Mouse (Mus musculus) midbrain, embryonic 10.5 days (tissue): ENCODE results near the gene Spata45. TPM values are rescaled to one million over a fixed set of nuclear protein-coding genes. Genes with fewer than 3 reads are reported as not detected.

Experiments used
- DNase-seq: peaks from one replicate; pipeline ENCODE4 v3.0.0-alpha.2; 2017; ENCODE audit warnings: low spot score
- H3K27ac ChIP-seq: fragments of 300-500 bp; sonication (generic); replicated peaks from 2 replicates; pipeline ENCODE4 v1.5.1; 2016; ENCODE audit warnings: mild to moderate bottlenecking
- H3K27me3 ChIP-seq: fragments of 300-500 bp; sonication (generic); 2 replicates; pipeline ENCODE4 v1.6.1; 2016; ENCODE audit warnings: low read depth, mild to moderate bottlenecking; ENCODE audit not compliant: poor library complexity, severe bottlenecking
- H3K36me3 ChIP-seq: fragments of 300-500 bp; sonication (generic); 2 replicates; pipeline ENCODE4 v1.6.1; 2016; ENCODE audit warnings: mild to moderate bottlenecking, moderate library complexity
- H3K4me1 ChIP-seq: fragments of 300-500 bp; sonication (generic); 2 replicates; pipeline ENCODE4 v1.6.1; 2016
- H3K4me3 ChIP-seq: fragments of 300-500 bp; sonication (generic); 2 replicates; pipeline ENCODE4 v1.5.1; 2016; ENCODE audit warnings: mild to moderate bottlenecking, moderate library complexity
- H3K9me3 ChIP-seq: fragments of 300-500 bp; sonication (generic); replicated peaks from 2 replicates; pipeline ENCODE4 v1.6.1; 2016; ENCODE audit warnings: mild to moderate bottlenecking
- WGBS: fragments of 180-500 bp; shearing (Covaris S2); methylation state at CpG from one replicate; pipeline ENCODE4 v1.1.7; 2016; 5-methylcytosine and 5-hydroxymethylcytosine counted together
- polyA plus RNA-seq: library from polyadenylated mRNA; unstranded; fragments of >200 nt; fragmentation: Nextera tagmentation; extraction: Ambion mirVana; gene quantifications from 2 replicates; pipeline ENCODE4 v1.2.1, GENCODE M21; 2016

Spata45 gene
- polyA plus RNA-seq, 1 experiment from 2014 or later, result not detected

DNA sequence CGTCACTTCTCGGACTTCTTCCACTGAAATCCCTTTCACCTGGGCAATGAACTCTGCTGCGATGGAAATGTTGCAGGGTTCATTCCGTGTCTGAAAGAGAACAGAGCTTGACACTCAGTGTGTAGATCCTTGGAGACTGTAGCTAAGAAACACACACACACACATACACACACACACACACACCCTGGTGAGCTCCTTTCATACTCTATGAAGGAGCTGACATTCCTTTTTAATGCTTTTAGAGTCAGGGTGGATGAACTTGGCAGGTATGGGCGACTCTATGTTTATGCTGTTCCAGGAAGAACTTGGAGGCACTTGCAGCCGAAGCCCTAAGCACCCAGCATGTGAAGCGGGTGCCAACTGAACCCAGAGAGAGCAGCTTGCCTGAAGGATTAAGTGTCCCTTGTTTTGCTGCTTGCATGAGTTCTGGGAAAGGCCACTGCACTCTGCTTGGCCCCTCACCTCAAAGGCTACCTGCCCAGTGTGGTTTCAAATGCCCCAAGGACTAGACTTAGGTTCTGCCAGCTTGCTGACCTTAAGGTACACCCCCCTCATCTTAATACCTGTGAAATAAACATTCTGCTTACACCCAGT is 9.9 kb downstream of the Spata45 start:
- 78% methylated on average over 7 of the region's 7 CpGs for WGBS
- H3K36me3 ChIP-seq, result no peaks in the 10 kb centered on the region

DNA sequence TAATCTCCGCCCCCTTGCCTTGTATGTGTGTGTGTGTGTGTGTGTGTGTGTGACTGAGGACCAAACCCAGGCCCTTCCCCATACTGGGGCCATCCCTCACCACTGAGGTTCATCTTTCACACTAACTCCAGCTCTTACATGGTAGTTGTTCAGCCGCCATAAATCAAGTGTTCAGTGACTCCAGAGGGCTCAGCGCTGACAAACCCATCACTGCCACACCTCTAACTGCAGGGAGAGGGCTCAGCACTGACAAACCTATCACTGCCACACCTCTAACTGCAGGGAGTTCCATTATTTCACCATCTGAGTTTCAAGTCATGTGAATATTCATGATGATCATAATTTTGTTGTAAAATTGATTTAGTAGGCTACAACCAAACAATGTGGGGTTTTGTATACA is 17.1 kb downstream of the Spata45 start:
- Histone ChIP-seq H3K27me3 (no peaks in the 10 kb centered on the region), H3K36me3 (no peaks in the 10 kb centered on the region), H3K27ac (no peak overlapping the region), H3K9me3 (no peaks in the 10 kb centered on the region), H3K4me1 (no peaks in the 10 kb centered on the region), H3K4me3 (no peak overlapping the region)
- no peak for DNase-seq
- 95% methylated on average over 3 of the region's 3 CpGs for WGBS

More for the DNA sequence above, 9.9 kb downstream of the Spata45 start:
- no peaks in the 10 kb centered on the region for H3K4me1 ChIP-seq
- DNase-seq, result no peak
- no peaks in the 10 kb centered on the region for H3K9me3 ChIP-seq
- H3K27ac ChIP-seq, result no peak overlapping the region
- no peak overlapping the region for H3K4me3 ChIP-seq
- H3K27me3 ChIP-seq, result no peaks in the 10 kb centered on the region

DNA sequence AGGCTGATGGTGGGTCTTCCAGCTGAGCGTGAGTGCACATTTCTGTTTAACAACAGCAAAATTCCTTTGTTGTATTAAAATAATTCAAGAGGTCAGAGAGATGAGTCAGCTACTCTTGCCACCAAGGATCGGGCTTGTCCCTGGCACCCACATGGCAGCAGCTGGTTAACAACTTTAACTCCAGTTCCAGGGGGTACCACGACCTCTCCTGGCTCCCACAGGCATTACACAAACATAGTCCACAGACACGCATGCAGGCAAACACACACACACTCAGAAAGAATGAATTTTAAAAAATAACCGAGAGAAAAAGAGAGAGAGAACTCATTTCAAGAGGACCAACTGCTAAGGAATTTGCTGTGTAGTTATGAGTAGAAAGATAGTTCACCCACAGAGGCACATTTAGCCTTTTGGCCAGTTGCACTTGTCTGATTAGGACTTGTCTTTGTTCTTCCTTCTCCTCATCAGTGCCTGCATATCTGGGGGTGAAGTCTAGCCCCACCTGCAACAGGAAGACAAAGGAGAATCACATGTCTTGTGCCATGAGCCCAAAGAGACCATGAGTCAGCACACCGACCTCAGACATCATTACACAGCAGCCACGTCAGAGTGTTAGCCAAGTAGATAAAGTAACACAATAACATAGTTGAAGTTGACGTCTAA is 18.6 kb downstream of the Spata45 start:
- Histone ChIP-seq H3K27ac (no peak overlapping the region), H3K9me3 (no peaks in the 10 kb centered on the region), H3K36me3 (no peaks in the 10 kb centered on the region), H3K4me3 (no peak overlapping the region), H3K27me3 (no peaks in the 10 kb centered on the region), H3K4me1 (no peaks in the 10 kb centered on the region)
- DNase-seq, result no peak
- 75% methylated on average over 8 of the region's 8 CpGs for WGBS

DNA sequence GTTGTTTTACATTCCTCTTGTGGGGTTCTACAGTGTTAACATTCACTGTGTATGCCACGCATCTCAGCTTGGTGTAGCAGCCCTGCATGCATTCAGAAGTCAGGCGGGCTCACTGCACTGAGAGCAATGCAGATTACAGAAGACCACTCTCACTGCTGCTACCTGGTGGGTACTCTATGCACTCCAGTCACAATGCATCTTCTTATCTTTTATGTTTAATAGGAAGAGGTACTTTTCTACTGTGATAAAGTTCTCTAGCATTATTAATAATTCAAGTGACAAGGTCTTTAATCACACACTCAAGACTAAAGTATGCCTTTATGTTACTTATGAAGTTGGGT is 19.1 kb downstream of the Spata45 start:
- H3K36me3 ChIP-seq, result no peaks in the 10 kb centered on the region
- no peaks in the 10 kb centered on the region for H3K27me3 ChIP-seq
- H3K27ac ChIP-seq, result no peak overlapping the region
- no peak for DNase-seq
- 69% methylated on average over 2 of the region's 2 CpGs for WGBS
- no peaks in the 10 kb centered on the region for H3K9me3 ChIP-seq
- H3K4me1 ChIP-seq, result no peaks in the 10 kb centered on the region
- H3K4me3 ChIP-seq, result no peak overlapping the region

DNA sequence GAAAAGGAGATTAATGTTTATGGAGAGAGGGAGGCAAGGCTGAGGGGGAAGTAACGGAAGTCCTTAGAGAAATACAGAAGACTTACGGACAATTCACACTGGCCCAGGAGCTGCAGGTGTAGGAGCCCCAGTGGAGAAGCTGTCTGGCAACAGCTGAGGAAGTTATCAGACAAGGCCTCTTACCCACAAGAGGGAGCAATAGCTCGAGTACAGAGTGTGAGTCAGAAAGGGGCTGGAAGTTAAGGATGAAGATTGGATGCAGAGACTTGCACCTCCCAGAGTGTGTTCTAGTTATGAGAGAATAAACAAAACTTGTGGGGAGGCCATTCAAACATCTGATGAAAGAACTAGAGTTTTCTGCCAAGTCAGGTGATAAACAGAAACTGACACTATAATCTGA is 21.0 kb downstream of the Spata45 start:
- no peak for DNase-seq
- no peaks in the 10 kb centered on the region for H3K27me3 ChIP-seq
- H3K4me1 ChIP-seq, result peaks cover 8% of the 10 kb centered on the region
- WGBS, result 62% methylated on average over 3 of the region's 3 CpGs
- no peaks in the 10 kb centered on the region for H3K9me3 ChIP-seq
- H3K4me3 ChIP-seq, result no peak overlapping the region
- H3K27ac ChIP-seq, result no peak overlapping the region
- no peaks in the 10 kb centered on the region for H3K36me3 ChIP-seq

DNA sequence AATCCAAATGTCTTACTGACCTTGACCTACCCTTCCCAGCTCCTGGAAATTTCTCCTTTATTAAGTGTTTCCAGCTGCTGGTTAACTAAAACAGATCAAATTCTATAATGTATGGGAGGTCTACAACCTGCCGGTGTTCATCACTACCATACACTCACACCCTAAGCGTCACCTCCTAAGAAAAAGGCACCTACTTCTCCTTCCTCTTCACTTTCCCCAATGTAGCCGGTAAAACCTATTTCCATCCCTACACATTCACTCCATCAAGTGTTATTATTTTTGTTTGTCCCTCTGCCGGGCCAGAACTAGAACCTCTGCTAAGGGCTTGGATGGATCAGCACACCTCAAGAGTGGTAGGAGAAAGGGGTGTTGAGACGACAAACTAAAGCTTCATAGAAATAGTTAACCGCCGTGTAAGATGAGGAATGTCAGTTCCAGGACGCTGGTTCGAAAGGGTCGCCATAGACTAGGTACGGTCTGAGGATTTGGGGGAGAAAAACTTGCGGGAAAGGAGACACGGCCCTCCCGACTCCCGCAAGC is 25.9 kb downstream of the Spata45 start:
- no peaks in the 10 kb centered on the region for H3K27me3 ChIP-seq
- H3K4me1 ChIP-seq, result peaks cover 26% of the 10 kb centered on the region
- peak overlapping the region; percentile 96 for H3K27ac ChIP-seq
- H3K4me3 ChIP-seq, result peak overlapping the region; percentile 85
- DNase-seq, result no peak
- H3K9me3 ChIP-seq, result no peaks in the 10 kb centered on the region
- peaks cover 27% of the 10 kb centered on the region for H3K36me3 ChIP-seq
- 7% methylated on average over 15 of the region's 15 CpGs for WGBS

DNA sequence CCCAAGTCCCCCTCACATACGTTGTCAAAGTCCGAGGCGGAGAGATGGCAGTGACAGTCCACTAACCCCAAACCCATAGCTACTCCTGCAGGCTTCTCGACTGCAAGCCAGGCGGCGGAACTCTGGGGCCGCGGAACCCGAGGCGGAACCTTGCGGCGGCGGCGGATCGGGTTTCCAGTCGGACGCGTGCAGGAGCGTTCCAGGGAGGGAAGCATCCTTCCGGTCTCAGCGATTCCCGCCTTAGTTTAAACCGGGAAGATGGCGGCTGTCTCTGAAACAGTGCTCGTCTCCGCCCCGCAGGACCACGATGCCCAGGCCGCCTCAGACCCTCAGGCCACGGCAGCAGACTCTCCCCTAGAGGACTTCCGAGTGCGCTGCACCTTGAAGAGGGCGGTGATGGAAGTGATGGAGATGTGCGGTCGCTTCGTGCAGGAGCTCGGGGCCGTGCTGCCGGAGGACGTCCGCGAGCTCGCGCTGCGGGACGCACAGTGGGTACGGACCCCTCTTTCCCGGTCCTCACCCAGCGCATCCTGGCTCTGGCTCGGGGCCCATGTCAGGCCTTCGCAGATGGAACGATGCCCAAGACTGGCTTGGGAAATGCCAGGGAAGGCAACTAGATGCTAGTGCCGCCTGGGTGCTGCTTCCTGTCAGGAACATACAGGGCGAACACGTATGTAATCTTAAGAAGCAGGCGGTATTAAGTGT is 26.5 kb downstream of the Spata45 start, which contains the start of the genes Tatdn3 and Nsl1:
TSS of gene Tatdn3 (minus strand) at position 152 of the 705 bp plus-strand sequence.
TSS of gene Nsl1 (plus strand) at position 232 of the 705 bp plus-strand sequence.
- Histone ChIP-seq H3K4me1 (peaks cover 26% of the 10 kb centered on the region), H3K27ac (peak within 1 kb of the TSS; percentile 96), H3K4me3 (peak within 1 kb of the TSS; percentile 85), H3K27me3 (no peaks in the 10 kb centered on the region), H3K9me3 (no peaks in the 10 kb centered on the region), H3K36me3 (peaks cover 34% of the 10 kb centered on the region)
- DNase-seq, result peak; percentile 90
- under 1% methylated on average over 56 of the region's 56 CpGs for WGBS

DNA sequence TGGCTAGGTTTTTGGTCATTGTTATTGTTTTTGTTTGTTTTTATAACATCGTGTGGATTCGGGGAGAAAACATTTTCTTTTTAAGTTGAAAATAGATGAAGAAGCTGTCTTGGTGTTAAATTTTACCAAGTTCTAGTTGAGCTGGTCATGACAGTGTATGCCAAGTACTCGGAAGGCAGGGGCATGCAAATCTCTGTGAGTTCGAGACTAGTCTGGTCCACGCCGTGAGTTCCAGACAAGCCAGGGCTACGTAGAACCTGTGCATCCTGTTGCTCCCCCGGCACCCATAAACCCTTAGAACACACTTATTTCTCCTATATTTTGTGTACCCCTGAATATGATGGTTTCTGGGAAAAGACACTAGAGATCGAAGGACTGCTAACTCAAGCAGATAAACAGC is 27.3 kb downstream of the Spata45 start:
- 56% methylated on average over 9 of the region's 9 CpGs for WGBS
- Histone ChIP-seq H3K27ac (peak overlapping the region; percentile 96), H3K9me3 (no peaks in the 10 kb centered on the region), H3K4me1 (peaks cover 26% of the 10 kb centered on the region), H3K36me3 (peaks cover 41% of the 10 kb centered on the region), H3K27me3 (no peaks in the 10 kb centered on the region), H3K4me3 (peak overlapping the region; percentile 85)
- no peak for DNase-seq

DNA sequence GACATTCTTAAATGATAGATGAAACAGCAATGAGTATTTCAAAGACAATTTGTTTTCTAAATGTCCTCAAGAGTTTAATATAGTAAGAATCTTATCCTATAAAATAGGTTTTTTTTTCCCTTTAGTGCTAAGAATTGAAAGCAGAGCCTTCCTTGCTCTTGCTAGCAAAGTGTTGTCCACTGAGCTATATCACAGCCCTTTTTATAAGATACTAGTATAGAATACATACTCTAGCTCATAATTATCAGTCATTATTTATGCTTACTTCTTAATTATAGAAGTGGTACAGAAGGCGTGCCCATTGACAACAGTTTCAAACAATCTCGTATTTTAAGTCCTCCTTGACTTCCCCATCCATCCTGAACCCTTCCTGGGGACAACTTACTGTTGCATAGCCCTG is 28.1 kb downstream of the Spata45 start:
- Histone ChIP-seq H3K36me3 (peaks cover 50% of the 10 kb centered on the region), H3K27me3 (no peaks in the 10 kb centered on the region), H3K4me1 (peaks cover 26% of the 10 kb centered on the region), H3K27ac (no peak overlapping the region), H3K9me3 (no peaks in the 10 kb centered on the region), H3K4me3 (no peak overlapping the region)
- WGBS, result 92% methylated on average over 2 of the region's 2 CpGs
- DNase-seq, result no peak

DNA sequence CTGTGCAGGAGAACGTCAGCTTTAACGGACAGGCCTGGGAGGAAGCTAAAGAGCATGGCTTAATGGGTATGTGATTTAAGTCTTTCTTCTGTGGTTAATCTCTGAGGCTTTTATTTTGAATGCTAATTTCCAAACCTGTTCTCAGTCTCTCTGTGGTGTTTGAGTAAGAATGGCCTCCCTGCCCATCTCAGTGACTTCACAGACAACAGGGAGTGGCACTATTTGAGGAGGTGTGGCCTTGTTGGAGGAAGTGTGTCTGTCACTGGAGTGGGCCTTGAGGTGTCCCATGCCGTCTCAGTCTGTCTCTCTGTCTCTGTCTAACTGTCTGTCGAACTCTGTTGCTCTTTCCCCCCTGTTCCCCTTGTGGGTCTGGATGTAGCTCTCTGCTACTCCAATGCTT is 28.7 kb downstream of the Spata45 start:
- Histone ChIP-seq H3K9me3 (no peaks in the 10 kb centered on the region), H3K36me3 (peaks cover 56% of the 10 kb centered on the region), H3K27ac (no peak overlapping the region), H3K4me3 (no peak overlapping the region), H3K4me1 (peaks cover 26% of the 10 kb centered on the region), H3K27me3 (no peaks in the 10 kb centered on the region)
- DNase-seq, result no peak
- 90% methylated on average over 4 of the region's 4 CpGs for WGBS

DNA sequence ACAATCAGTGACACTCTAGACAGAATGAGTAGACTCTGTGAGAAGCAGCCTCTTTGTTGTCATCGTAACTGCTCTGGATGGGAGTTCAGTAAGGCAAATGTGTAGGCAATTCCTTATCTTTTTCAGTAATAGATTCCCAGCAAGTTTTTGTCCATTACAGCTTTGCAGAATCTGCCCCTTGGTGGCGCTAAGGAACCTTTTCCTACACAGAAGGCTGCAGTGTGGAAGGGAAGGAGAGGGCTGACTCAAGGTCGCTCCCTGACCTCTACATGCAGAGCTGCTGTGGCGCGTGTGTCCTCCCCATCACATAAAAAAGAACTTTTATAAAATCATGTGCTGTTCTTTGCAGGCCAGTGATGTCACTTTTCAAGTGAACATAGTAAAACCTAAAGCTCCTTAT is 31.9 kb downstream of the Spata45 start:
- no peak overlapping the region for H3K27ac ChIP-seq
- H3K9me3 ChIP-seq, result no peaks in the 10 kb centered on the region
- H3K36me3 ChIP-seq, result peaks cover 88% of the 10 kb centered on the region
- no peak for DNase-seq
- H3K4me1 ChIP-seq, result peaks cover 18% of the 10 kb centered on the region
- no peaks in the 10 kb centered on the region for H3K27me3 ChIP-seq
- H3K4me3 ChIP-seq, result no peak overlapping the region
- 83% methylated on average over 5 of the region's 5 CpGs for WGBS

DNA sequence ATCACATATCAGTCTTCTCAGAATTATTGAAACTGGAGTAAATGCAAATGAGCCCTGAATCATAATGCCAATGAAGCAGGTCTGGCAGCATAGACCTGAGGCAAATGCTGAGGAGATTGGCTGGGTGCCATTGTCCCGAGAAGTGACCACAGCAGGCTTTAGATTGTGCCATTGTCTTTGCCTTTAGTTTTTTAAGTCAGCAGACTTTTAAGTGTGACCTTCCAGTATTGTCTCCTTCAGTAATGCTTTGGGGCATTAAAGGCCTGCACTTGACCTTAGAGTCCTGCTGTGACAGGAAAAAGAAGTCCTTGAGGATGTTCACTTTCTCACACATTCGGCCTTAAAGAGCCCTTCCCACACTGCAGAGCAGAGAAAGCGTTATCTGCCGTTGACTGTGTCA is 33.8 kb downstream of the Spata45 start:
- Histone ChIP-seq H3K27ac (no peak overlapping the region), H3K4me3 (no peak overlapping the region), H3K4me1 (no peaks in the 10 kb centered on the region; the same call in 1 of the 2 replicates), H3K9me3 (no peaks in the 10 kb centered on the region), H3K27me3 (no peaks in the 10 kb centered on the region), H3K36me3 (peaks cover 100% of the 10 kb centered on the region)
- WGBS, result 93% methylated on average over 4 of the region's 4 CpGs
- no peak for DNase-seq

DNA sequence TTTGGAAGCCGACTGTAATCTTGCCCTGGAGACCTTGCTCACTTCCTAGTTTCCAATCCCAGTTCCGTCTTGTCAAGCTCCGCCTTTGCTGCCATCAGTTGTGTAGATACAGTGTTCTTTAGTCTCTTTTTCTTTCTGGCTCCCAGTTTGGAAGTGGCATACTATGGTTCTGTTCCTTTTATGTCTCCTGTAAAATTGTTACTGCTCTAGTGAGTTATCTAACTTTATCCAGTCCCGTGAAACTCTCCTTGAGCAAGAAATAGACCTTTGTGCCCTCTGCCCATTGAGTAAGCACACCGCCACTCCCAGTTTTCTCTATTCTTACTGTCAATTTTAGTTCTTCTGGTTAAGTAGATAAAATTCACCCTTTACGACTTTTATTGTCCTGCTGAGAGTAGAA is 35.2 kb downstream of the Spata45 start:
- no peaks in the 10 kb centered on the region for H3K27me3 ChIP-seq
- H3K9me3 ChIP-seq, result no peaks in the 10 kb centered on the region
- peaks cover 100% of the 10 kb centered on the region for H3K36me3 ChIP-seq
- no peak for DNase-seq
- 94% methylated on average over 6 of the region's 6 CpGs for WGBS
- no peaks in the 10 kb centered on the region for H3K4me1 ChIP-seq
- H3K27ac ChIP-seq, result no peak overlapping the region
- no peak overlapping the region for H3K4me3 ChIP-seq
